Comparison of ENCODE assay signal across 12 mouse cellular contexts in the genomic region with DNA sequence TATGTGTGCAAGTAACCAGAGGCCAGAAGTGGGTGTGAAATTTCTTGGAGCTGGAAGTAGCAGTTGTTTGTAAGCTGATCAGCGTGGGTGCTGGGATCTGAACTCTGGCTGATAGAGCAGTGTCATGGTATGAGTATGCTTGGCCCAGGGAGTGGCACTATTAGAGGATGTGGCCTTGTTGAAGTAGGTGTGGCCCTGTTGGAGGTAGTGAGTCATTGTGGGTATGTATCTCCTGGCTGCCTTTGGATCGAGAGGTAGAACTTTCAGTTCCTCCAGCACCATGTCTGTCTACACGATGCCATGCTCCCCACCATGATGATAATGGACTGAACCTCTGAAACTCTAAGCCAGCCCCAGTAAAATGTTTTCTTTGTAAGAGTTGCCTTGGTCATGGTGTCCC. TPM values are rescaled to one million over a fixed set of nuclear protein-coding genes. Genes with fewer than 3 reads are reported as not detected.
DNase-seq lines count a peak whose midpoint lies in the region; ATAC-seq and TF ChIP-seq lines count a peak whose summit lies in the region.
"Had no signal": no experiment of that assay in that cellular context is flagged by ENCODE, and none has a peak within 500 bp of the region (broad histone marks: within the 10 kb centered on the region; RNA-seq: fewer than 3 reads in every experiment).

No protein-coding gene starts in this region.

- no peak overlapping the region for H3K9ac ChIP-seq in heart, adult 2 months (ENCODE audit: low read depth, low read length)
- H3K9ac ChIP-seq in MEL (ENCODE audit: control insufficient read depth, low read depth, low read length, poor library complexity, severe bottlenecking), result 0 out of 2 replicates have a peak overlapping the region, but pooled peaks have one; percentile 15
- H3K9ac ChIP-seq in liver, embryonic 11.5 days (ENCODE audit: low read depth, low read length), result no peak overlapping the region
- H3K9ac ChIP-seq: limb, embryonic 13.5 days had no signal

- TF ChIP-seq CTCF in heart, adult 2 months (IDR thresholded peaks at IDR 0.05), result no peak
- TF ChIP-seq CTCF in MEL (IDR thresholded peaks at IDR 0.05 in 2 of 3, conservative IDR thresholded peaks at IDR 0.05 in 1 of 3; ENCODE audit: control insufficient read depth in 1 of 3, insufficient read depth in 1 of 3, low read depth in 2 of 3, low read length in 3 of 3, poor library complexity in 1 of 3, severe bottlenecking in 1 of 3), result no peak

- TF ChIP-seq POLR2A in heart, adult 2 months (IDR thresholded peaks at IDR 0.05; ENCODE audit: insufficient read depth, low read depth, low read length), result no peak
- peak in 1 of 2 experiments; percentile 44; a peak in 1 of 4 replicates for TF ChIP-seq POLR2A in MEL (IDR thresholded peaks at IDR 0.05; ENCODE audit: control insufficient read depth in 1 of 2, insufficient read depth in 1 of 2, low read depth in 1 of 2, low read length in 2 of 2, poor library complexity in 1 of 2)

- H3K79me2 ChIP-seq in heart, adult 2 months (replicated peaks; ENCODE audit: control insufficient read depth, insufficient read depth, low read length), result no peaks in the 10 kb centered on the region
- H3K79me2 ChIP-seq in MEL (ENCODE audit: control insufficient read depth, insufficient read depth, low read length, poor library complexity), result no peaks in the 10 kb centered on the region

- no peak overlapping the region for H3K27ac ChIP-seq in heart, adult 2 months
- H3K27ac ChIP-seq in MEL (ENCODE audit: control insufficient read depth, low read depth, low read length), result peak overlapping the region; percentile 83
- H3K27ac ChIP-seq in liver, embryonic 11.5 days (ENCODE audit: low read depth, low read length), result no peak overlapping the region
- H3K27ac ChIP-seq: limb, embryonic 13.5 days; macrophage had no signal

- no peaks in the 10 kb centered on the region for H3K27me3 ChIP-seq in heart, adult 2 months (ENCODE audit: control insufficient read depth, insufficient read depth, low read length)
- no peaks in the 10 kb centered on the region for H3K27me3 ChIP-seq in MEL (ENCODE audit: control insufficient read depth in 1 of 2, insufficient read depth in 2 of 2, low read length in 2 of 2)
- H3K27me3 ChIP-seq in liver, embryonic 11.5 days (replicated peaks; ENCODE audit: control insufficient read depth, insufficient read depth, low read length), result no peaks in the 10 kb centered on the region
- H3K27me3 ChIP-seq: limb, embryonic 13.5 days had no signal

- TF ChIP-seq EP300 in heart, adult 2 months (IDR thresholded peaks at IDR 0.05; ENCODE audit: insufficient read depth, low read depth, low read length), result no peak
- TF ChIP-seq EP300 in MEL (IDR thresholded peaks at IDR 0.05; ENCODE audit: low read depth in 1 of 2, low read length in 2 of 2), result peak in 1 of 2 experiments; percentile 33; a peak in 2 of 4 replicates

- no peaks in the 10 kb centered on the region for H3K4me1 ChIP-seq in heart, adult 2 months (ENCODE audit: control insufficient read depth, insufficient read depth, low read length)
- H3K4me1 ChIP-seq in MEL (ENCODE audit: control insufficient read depth in 1 of 2, insufficient read depth in 2 of 2, low read length in 2 of 2), result peaks cover 20 to 27% of the 10 kb centered on the region in 2 experiments
- H3K4me1 ChIP-seq in liver, embryonic 11.5 days (replicated peaks; ENCODE audit: control insufficient read depth, insufficient read depth, low read length), result peaks cover 12% of the 10 kb centered on the region

- no peaks in the 10 kb centered on the region for H3K36me3 ChIP-seq in heart, adult 2 months (ENCODE audit: control insufficient read depth, insufficient read depth, low read length)
- H3K36me3 ChIP-seq in MEL (ENCODE audit: control insufficient read depth in 1 of 2, insufficient read depth in 2 of 2, low read length in 2 of 2), result peaks cover 0 to 29% of the 10 kb centered on the region in 2 experiments; a peak in 2 of 4 replicates
- H3K36me3 ChIP-seq in liver, embryonic 11.5 days (ENCODE audit: control insufficient read depth, insufficient read depth, low read length), result no peaks in the 10 kb centered on the region
- H3K36me3 ChIP-seq: limb, embryonic 13.5 days had no signal

- TF ChIP-seq RAD21 in MEL (IDR thresholded peaks at IDR 0.05; ENCODE audit: low read depth, low read length), result no peak

- DNase-seq in heart, adult 11 months, result peak; percentile 78
- no peak for DNase-seq in heart, adult 2 months
- DNase-seq in MEL (ENCODE audit: low read depth, low spot score), result peak; percentile 89
- no peak for DNase-seq in liver, embryonic 11.5 days (ENCODE audit: low spot score)
- DNase-seq in natural killer cell, adult 2 months (ENCODE audit: low spot score in 2 of 2), result peak; percentile 53 to 60
- no peak for DNase-seq in kidney, postnatal 14 days
- DNase-seq in left cerebral cortex, postnatal 10 days (ENCODE audit: extremely low spot score in 1 of 2, low spot score in 2 of 2), result no peak
- no peak for DNase-seq in right cerebral cortex, postnatal 25 days
- DNase-seq: thymus, adult 18-20 months had no signal

- no peaks in the 10 kb centered on the region for H3K9me3 ChIP-seq in MEL (replicated peaks; ENCODE audit: insufficient read depth, low read length)
- no peaks in the 10 kb centered on the region for H3K9me3 ChIP-seq in liver, embryonic 11.5 days (ENCODE audit: control insufficient read depth, low read length)
- H3K9me3 ChIP-seq: limb, embryonic 13.5 days had no signal

- peak; percentile 21; the same call in 1 of the 2 replicates for ATAC-seq in liver, embryonic 11.5 days (replicated peaks; ENCODE audit: low FRiP score)
- ATAC-seq: hindbrain, embryonic 16.5 days had no signal

- WGBS in heart, adult 2 months, result 91% methylated on average over 3 of the region's 3 CpGs
- WGBS in liver, embryonic 11.5 days, result 78% methylated on average over 3 of the region's 3 CpGs

- no peak overlapping the region for H3K4me3 ChIP-seq in heart, adult 2 months
- peak overlapping the region; percentile 15 to 34; a peak in 2 of 4 replicates for H3K4me3 ChIP-seq in MEL (ENCODE audit: control insufficient read depth in 1 of 2, insufficient read depth in 1 of 2, low read depth in 2 of 2, low read length in 2 of 2)
- no peak overlapping the region for H3K4me3 ChIP-seq in liver, embryonic 11.5 days (ENCODE audit: low read depth, low read length)
- H3K4me3 ChIP-seq: limb, embryonic 13.5 days had no signal

- intact Hi-C loops in heart, adult 2 months (cut with DNase I), result no loop called here
- intact Hi-C loops in left cerebral cortex, postnatal 10 days (cut with DNase I), result no loop called here

- no peak overlapping the region for H3K4me2 ChIP-seq in liver, embryonic 11.5 days
- H3K4me2 ChIP-seq: limb, embryonic 13.5 days had no signal

TF ChIP-seq in MEL, 35 proteins besides CTCF, POLR2A, EP300 and RAD21:
- peak; percentile 50; the same call in 1 of the 2 replicates for TF ChIP-seq ETS1 (IDR thresholded peaks at IDR 0.05; ENCODE audit: low read depth, low read length)
- TF ChIP-seq ZMIZ1 (IDR thresholded peaks at IDR 0.05; ENCODE audit: low read depth, low read length), result no peak
- TF ChIP-seq MYB (IDR thresholded peaks at IDR 0.05; ENCODE audit: low read depth, low read length), result no peak
- TF ChIP-seq TBP (IDR thresholded peaks at IDR 0.05; ENCODE audit: low read depth, low read length), result peak; percentile 50; the same call in 1 of the 2 replicates
- TF ChIP-seq MEF2A (IDR thresholded peaks at IDR 0.05; ENCODE audit: extremely low read depth, insufficient replicate concordance, low read depth, low read length, poor library complexity, severe bottlenecking), result no peak
- no peak for TF ChIP-seq ZNF384 (IDR thresholded peaks at IDR 0.05; ENCODE audit: low read depth, low read length)
- no peak for TF ChIP-seq CHD2 (IDR thresholded peaks at IDR 0.05; ENCODE audit: low read length)
- TF ChIP-seq SIN3A (IDR thresholded peaks at IDR 0.05; ENCODE audit: low read length), result 0 out of 2 replicates have a peak, but pooled peaks have one; percentile 4
- no peak for TF ChIP-seq NELFE (IDR thresholded peaks at IDR 0.05; ENCODE audit: low read depth, low read length)
- peak; percentile 61; the same call in 1 of the 2 replicates for TF ChIP-seq JUND (IDR thresholded peaks at IDR 0.05; ENCODE audit: low read depth, low read length)

RNA-seq across cellular contexts. Expression of a gene that starts 16.4 kb away (rescaled TPM):
- 10 to 100 TPM; 13.9 to 14.1 TPM for total RNA-seq in heart, adult 2 months (2021)
- polyA plus RNA-seq in heart, adult 2 months (2012; rRNA removed), result 7.5 and 11.9 TPM in 2 replicates
- 27.3 and 32.6 TPM in 2 replicates for total RNA-seq in MEL (2012; rRNA removed)
- 10 to 100 TPM in 1 of 2 experiments, not detected in 1; 38.3 TPM for polyA plus RNA-seq in MEL (2012; ENCODE audit: insufficient read depth in 1 of 2, insufficient read length in 2 of 2, low read depth in 1 of 2, low replicate concordance in 2 of 2, missing spikeins in 1 of 2)
- 47.6 and 50.4 TPM in 2 replicates for polyA plus RNA-seq in liver, embryonic 11.5 days (2014; fragmentation: Nextera tagmentation; extraction: Ambion mirVana)
- 10 to 100 TPM; 58.9 to 62.9 TPM for total RNA-seq in left cerebral cortex, postnatal 10 days (2021)

RNA-seq across cellular contexts. Expression of a gene that starts 53.4 kb away (rescaled TPM):
- total RNA-seq in heart, adult 2 months (2021), result 10 to 100 TPM; 56.8 to 61.1 TPM
- polyA plus RNA-seq in heart, adult 2 months (2012; rRNA removed), result 21.3 and 29.9 TPM in 2 replicates
- total RNA-seq in MEL (2012; rRNA removed), result 91.6 and 102 TPM in 2 replicates
- polyA plus RNA-seq in MEL (2012; ENCODE audit: insufficient read depth in 1 of 2, insufficient read length in 2 of 2, low read depth in 1 of 2, low replicate concordance in 2 of 2, missing spikeins in 1 of 2), result 100 to 1,000 TPM in 1 of 2 experiments, not detected in 1; 127 TPM
- polyA plus RNA-seq in liver, embryonic 11.5 days (2014; fragmentation: Nextera tagmentation; extraction: Ambion mirVana), result 129 and 145 TPM in 2 replicates
- total RNA-seq in left cerebral cortex, postnatal 10 days (2021), result 10 to 100 TPM; 49.7 to 65.9 TPM

Comparison
In these comparisons a context has a peak if more than half of its experiments do, and no peak if none do; other contexts are left out.
1. DNase-seq: peak in heart, adult 11 months (single experiment), MEL (single experiment) and natural killer cell, adult 2 months (2 of 2); none in heart, adult 2 months (0 of 2), liver, embryonic 11.5 days (single experiment), kidney, postnatal 14 days (single experiment), left cerebral cortex, postnatal 10 days (0 of 2) and right cerebral cortex, postnatal 25 days (single experiment).
2. H3K4me3 ChIP-seq: peak in MEL (2 of 2); none in heart, adult 2 months (single experiment) and liver, embryonic 11.5 days (single experiment).